Mouse (Mus musculus): ENCODE measurements at regions not wholly inside any gene's neighbourhood (a gene's known extent, or its start where the extent isn't known, plus 50 kb on each side); places are given as distances from the start of the nearest gene placed in this dataset.

DNA sequence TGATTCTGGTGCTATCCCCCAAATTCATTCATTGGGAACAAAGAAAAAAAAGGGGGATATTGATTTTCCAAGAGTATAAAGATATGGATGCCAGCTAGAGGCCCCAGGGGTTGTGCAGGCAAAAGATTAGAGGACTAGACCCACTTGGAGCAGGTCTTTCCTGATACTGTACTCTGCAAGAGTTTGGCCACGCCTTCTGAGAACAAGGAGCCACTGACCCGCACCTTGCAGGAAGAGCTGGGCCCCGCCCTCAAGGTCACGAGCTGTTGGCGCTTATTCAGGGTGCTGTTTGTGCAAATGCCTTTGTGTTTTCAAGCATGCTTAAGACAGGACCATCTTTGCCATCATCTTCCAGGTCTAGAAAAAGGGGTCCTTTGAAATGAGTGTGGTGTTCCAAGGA lies 54.5 kb upstream of the Slc7a1 start:
- no peak for DNase-seq (ENCODE audit: low spot score)

DNA sequence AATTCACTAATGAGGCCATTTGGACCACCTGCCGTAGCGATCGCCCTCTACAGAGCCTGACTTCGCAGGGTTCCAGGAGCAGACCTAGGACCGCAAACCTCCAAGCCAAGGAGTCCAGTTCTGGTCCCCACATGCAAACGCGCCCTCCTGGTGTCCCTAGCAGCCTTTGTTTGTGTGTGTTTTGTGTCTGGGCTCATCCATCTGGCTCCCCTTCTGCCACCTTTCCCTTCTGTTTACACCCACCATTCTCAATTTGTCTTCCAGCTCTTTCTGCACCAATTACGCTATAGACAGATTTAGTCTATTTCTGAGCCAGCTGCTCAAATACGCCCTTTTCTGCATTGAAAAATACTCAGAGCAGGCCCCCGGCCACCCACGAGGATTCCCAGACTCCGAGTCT lies 54.1 kb upstream of the Slc7a1 start:
- no peak for DNase-seq (ENCODE audit: low spot score)

DNA sequence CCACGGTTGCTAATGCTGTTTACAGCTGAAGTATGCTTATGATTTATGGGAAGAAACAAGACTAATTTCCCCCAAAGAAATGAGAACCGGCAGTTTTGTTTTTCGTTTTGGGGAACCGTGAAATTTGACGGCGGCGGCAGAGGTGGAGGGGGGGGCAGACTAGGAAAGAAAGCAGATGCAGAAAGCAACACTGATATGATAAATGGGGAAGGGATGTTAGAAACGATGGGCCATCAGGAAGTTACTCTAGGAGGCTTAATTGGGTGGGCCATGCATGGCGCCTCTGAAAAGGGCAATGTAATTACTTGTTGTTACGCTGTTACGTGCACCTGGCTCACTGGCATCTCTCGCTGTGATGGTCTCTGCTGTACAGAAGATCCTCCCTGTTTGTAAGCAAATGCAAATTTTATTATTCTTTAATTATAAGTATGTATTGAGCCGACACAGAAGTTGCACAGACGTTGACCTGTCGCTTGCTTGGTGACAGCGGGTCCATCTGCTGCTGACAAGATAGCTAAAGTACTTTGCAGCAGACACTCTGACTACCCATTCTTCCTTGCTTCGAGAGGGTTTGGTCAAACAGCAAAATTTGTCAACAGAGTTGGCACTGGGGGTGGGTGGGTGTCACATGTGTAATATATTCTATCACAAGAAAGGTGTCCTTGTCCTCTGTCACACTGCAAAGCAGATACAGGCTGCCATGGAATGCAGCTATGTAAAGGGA lies 53.4 kb upstream of the Slc7a1 start:
- DNase-seq (ENCODE audit: low spot score): no peak

DNA sequence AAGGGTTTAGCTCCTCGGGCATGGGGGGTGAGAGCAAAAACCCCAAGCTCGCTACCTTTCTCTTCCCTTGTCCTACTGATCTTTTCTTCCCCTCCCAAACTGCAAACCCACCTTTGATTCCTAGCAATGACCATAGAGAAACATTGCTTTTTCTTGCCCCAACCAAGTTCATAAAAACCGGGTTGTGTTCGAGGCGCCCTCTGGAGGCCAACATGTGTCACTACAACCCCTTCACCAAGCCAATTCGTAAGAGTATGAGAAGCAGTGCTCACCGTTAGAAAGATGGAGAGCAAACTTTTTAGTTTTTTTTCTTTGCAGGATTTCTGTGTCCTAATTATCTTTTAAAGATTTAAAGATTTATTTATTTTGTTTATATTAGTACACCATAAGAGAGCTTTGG lies 52.1 kb upstream of the Slc7a1 start:
- DNase-seq (ENCODE audit: low spot score): peak; percentile 58

DNA sequence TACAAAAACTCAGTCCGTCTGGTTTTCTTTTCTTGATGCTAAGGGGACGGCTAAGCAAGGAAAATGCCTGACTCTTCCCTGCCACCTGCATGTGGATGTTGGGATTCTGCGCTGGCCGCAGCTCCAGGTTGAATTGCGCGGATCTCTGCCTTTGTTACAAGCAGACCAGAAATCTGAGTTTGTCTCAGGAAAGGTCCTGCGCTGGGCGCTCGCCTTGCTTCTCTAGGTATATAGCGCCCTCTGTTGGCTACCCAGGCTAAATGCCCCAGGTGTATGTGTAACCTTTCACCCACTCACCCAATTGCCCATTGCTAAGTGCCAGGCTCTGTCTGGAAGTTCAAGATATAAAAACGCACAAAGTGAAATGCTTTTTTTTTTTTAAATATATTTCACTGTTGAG lies 51.2 kb upstream of the Slc7a1 start:
- peak; percentile 61 for DNase-seq (ENCODE audit: low spot score)
